Mouse (Mus musculus): ENCODE measurements around the gene Dspp. TPM values are rescaled to one million over a fixed set of nuclear protein-coding genes. Genes with fewer than 3 reads are reported as not detected.

Dspp gene
- polyA plus RNA-seq, 1 experiment from 2014 or later: not detected

- Histone ChIP-seq H3K9me3 (ENCODE audit: low read length) (no peaks in the 10 kb centered on the region), H3K36me3 (replicated peaks; ENCODE audit: insufficient read depth, low read length) (no peaks in the 10 kb centered on the region), H3K27me3 (ENCODE audit: insufficient read depth, low read length) (no peaks in the 10 kb centered on the region), H3K4me3 (ENCODE audit: low read depth, low read length) (no peak overlapping the region), H3K9ac (replicated peaks) (no peak overlapping the region), H3K4me1 (ENCODE audit: insufficient read depth) (no peaks in the 10 kb centered on the region), H3K4me2 (ENCODE audit: low read depth, low read length) (no peak overlapping the region), H3K27ac (ENCODE audit: low read depth) (no peak overlapping the region)
- DNase-seq: no peak
- TF ChIP-seq EP300 (IDR thresholded peaks at IDR 0.05; ENCODE audit: low read depth) (no peak), CTCF (IDR thresholded peaks at IDR 0.05; ENCODE audit: low read depth) (peak; percentile 62)
- WGBS (ENCODE audit: insufficient replicate concordance): 33% methylated on average over 4 of the region's 4 CpGs
- ATAC-seq: no peak
These were observed 39.0 kb upstream of the Dspp start for GRCm38 (mm10) chr5:104131544-104131943.

- no peak for TF ChIP-seq CTCF (IDR thresholded peaks at IDR 0.05; ENCODE audit: low read depth)
- no peak overlapping the region for H3K27ac ChIP-seq (ENCODE audit: low read depth)
- no peak for ATAC-seq
- H3K4me1 ChIP-seq (ENCODE audit: insufficient read depth): no peaks in the 10 kb centered on the region
- no peak for DNase-seq
- no peak overlapping the region for H3K4me2 ChIP-seq (ENCODE audit: low read depth, low read length)
- 53% methylated on average over 4 of the region's 4 CpGs for WGBS (ENCODE audit: insufficient replicate concordance)
- no peak overlapping the region for H3K4me3 ChIP-seq (ENCODE audit: low read depth, low read length)
- no peaks in the 10 kb centered on the region for H3K27me3 ChIP-seq (ENCODE audit: insufficient read depth, low read length)
- H3K9me3 ChIP-seq (ENCODE audit: low read length): no peaks in the 10 kb centered on the region
- no peaks in the 10 kb centered on the region for H3K36me3 ChIP-seq (replicated peaks; ENCODE audit: insufficient read depth, low read length)
- H3K9ac ChIP-seq (replicated peaks): no peak overlapping the region
These were observed 36.8 kb upstream of the Dspp start for GRCm38 (mm10) chr5:104133752-104134151.

DNA sequence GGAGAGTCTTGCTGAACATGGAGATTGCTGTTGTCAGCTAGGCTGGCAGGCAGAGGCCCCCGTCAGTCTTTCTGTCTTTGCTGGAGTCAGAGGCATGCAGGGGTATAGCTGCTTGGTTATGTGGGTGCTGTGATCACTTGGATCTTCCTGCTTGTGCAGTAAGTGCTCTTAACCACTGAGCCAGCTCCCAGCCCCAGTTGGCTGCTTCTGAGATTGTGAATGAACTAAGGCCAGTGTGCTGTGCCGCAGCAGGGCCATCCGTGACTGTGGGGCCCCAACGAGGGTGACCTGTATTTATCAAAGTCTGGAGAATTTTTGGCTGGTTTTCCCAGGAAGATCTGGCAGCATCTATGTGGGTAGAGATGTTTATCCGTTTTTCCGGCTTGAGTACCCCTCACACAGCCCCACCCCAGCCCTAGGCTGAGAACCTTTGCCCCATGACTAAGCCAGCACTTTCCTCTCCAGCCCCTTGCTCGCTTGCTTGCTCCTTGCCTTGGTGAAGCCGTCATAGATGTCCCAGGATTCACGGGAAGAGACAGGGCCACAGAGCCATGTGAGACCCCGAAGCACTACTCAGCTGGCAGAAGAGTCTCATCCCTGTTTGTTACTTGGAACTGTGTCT lies 32.5 kb upstream of the Dspp start:
- no peaks in the 10 kb centered on the region for H3K36me3 ChIP-seq (replicated peaks; ENCODE audit: insufficient read depth, low read length)
- no peak overlapping the region for H3K4me2 ChIP-seq (ENCODE audit: low read depth, low read length)
- no peak for ATAC-seq
- no peak for TF ChIP-seq EP300 (IDR thresholded peaks at IDR 0.05; ENCODE audit: low read depth)
- TF ChIP-seq CTCF (IDR thresholded peaks at IDR 0.05; ENCODE audit: low read depth): no peak
- H3K27me3 ChIP-seq (ENCODE audit: insufficient read depth, low read length): no peaks in the 10 kb centered on the region
- DNase-seq: no peak
- 68% methylated on average over 10 of the region's 10 CpGs for WGBS (ENCODE audit: insufficient replicate concordance)
- no peak overlapping the region for H3K9ac ChIP-seq (replicated peaks)
- H3K9me3 ChIP-seq (ENCODE audit: low read length): no peaks in the 10 kb centered on the region
- no peak overlapping the region for H3K4me3 ChIP-seq (ENCODE audit: low read depth, low read length)
- no peak overlapping the region for H3K27ac ChIP-seq (ENCODE audit: low read depth)
- H3K4me1 ChIP-seq (ENCODE audit: insufficient read depth): no peaks in the 10 kb centered on the region

DNA sequence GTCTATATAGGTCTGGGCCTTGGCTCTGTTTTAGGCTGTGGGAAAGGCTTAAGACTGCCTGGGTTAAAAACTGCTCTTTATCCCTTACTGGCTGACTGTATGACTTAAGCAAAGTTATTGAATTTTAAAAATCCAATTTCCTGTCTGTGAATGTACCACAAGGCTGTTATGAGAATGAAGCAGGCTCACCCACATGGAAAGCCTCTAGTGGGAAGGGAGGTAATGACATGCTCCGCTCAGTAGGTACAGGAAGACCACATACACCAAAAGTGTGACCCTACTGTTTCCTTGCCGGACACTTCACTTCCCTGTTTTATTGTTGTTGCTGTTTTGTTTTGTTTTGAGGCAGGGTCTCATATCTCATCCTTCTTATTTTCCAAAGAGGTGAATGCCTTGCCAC lies 29.4 kb upstream of the Dspp start:
- DNase-seq: no peak

GRCm38 (mm10) chr5:104144057-104144456 lies 26.5 kb upstream of the Dspp start:
- no peak for TF ChIP-seq EP300 (IDR thresholded peaks at IDR 0.05; ENCODE audit: low read depth)
- no peak for TF ChIP-seq CTCF (IDR thresholded peaks at IDR 0.05; ENCODE audit: low read depth)
- H3K27me3 ChIP-seq (ENCODE audit: insufficient read depth, low read length): no peaks in the 10 kb centered on the region
- no peaks in the 10 kb centered on the region for H3K4me1 ChIP-seq (ENCODE audit: insufficient read depth)
- H3K4me2 ChIP-seq (ENCODE audit: low read depth, low read length): no peak overlapping the region
- no peak overlapping the region for H3K4me3 ChIP-seq (ENCODE audit: low read depth, low read length)
- H3K9me3 ChIP-seq (ENCODE audit: low read length): no peaks in the 10 kb centered on the region
- no peak overlapping the region for H3K9ac ChIP-seq (replicated peaks)
- no peak for DNase-seq
- no peak for ATAC-seq
- no peaks in the 10 kb centered on the region for H3K36me3 ChIP-seq (replicated peaks; ENCODE audit: insufficient read depth, low read length)
- 73% methylated on average over 4 of the region's 4 CpGs for WGBS (ENCODE audit: insufficient replicate concordance)
- no peak overlapping the region for H3K27ac ChIP-seq (ENCODE audit: low read depth)

More for the DNA sequence above, 29.4 kb upstream of the Dspp start:
- Histone ChIP-seq H3K9ac (replicated peaks) (no peak overlapping the region), H3K4me3 (ENCODE audit: low read depth, low read length) (no peak overlapping the region), H3K4me1 (ENCODE audit: insufficient read depth) (no peaks in the 10 kb centered on the region), H3K36me3 (replicated peaks; ENCODE audit: insufficient read depth, low read length) (no peaks in the 10 kb centered on the region), H3K4me2 (ENCODE audit: low read depth, low read length) (no peak overlapping the region), H3K9me3 (ENCODE audit: low read length) (no peaks in the 10 kb centered on the region), H3K27ac (ENCODE audit: low read depth) (no peak overlapping the region), H3K27me3 (ENCODE audit: insufficient read depth, low read length) (no peaks in the 10 kb centered on the region)
- TF ChIP-seq EP300 (IDR thresholded peaks at IDR 0.05; ENCODE audit: low read depth): no peak
- peak; percentile 24; the same call in 1 of the 2 replicates for TF ChIP-seq CTCF (IDR thresholded peaks at IDR 0.05; ENCODE audit: low read depth)
- no peak for ATAC-seq
- WGBS (ENCODE audit: insufficient replicate concordance): 52% methylated on average over 2 of the region's 2 CpGs

- no peaks in the 10 kb centered on the region for H3K4me1 ChIP-seq (ENCODE audit: insufficient read depth)
- no peak overlapping the region for H3K4me3 ChIP-seq (ENCODE audit: low read depth, low read length)
- TF ChIP-seq EP300 (IDR thresholded peaks at IDR 0.05; ENCODE audit: low read depth) (0 out of 2 replicates have a peak, but pooled peaks have one; percentile 20), CTCF (IDR thresholded peaks at IDR 0.05; ENCODE audit: low read depth) (no peak)
- H3K4me2 ChIP-seq (ENCODE audit: low read depth, low read length): no peak overlapping the region
- H3K9ac ChIP-seq (replicated peaks): no peak overlapping the region
- no peaks in the 10 kb centered on the region for H3K9me3 ChIP-seq (ENCODE audit: low read length)
- ATAC-seq (peak; percentile 31), DNase-seq (no peak)
- H3K27ac ChIP-seq (ENCODE audit: low read depth): no peak overlapping the region
- no peaks in the 10 kb centered on the region for H3K27me3 ChIP-seq (ENCODE audit: insufficient read depth, low read length)
- H3K36me3 ChIP-seq (replicated peaks; ENCODE audit: insufficient read depth, low read length): no peaks in the 10 kb centered on the region
- WGBS (ENCODE audit: insufficient replicate concordance): 28% methylated on average over 7 of the region's 7 CpGs
These were observed 21.2 kb upstream of the Dspp start for GRCm38 (mm10) chr5:104149349-104149748.

Measured in liver, postnatal 0 days (tissue).